Mouse (Mus musculus): ENCODE data around the gene Nxph3.

Nxph3 gene

GRCm38 (mm10) chr11:95494374-95494773 lies 20.0 kb downstream of the Nxph3 start:
- no peak for DNase-seq (ENCODE audit: extremely low read depth, insufficient read length, low spot score)

GRCm38 (mm10) chr11:95493950-95494349 lies 20.4 kb downstream of the Nxph3 start:
- no peak for DNase-seq (ENCODE audit: extremely low read depth, insufficient read length, low spot score)

GRCm38 (mm10) chr11:95493010-95493409 lies 21.4 kb downstream of the Nxph3 start:
- no peak for DNase-seq (ENCODE audit: extremely low read depth, insufficient read length, low spot score)

- no peak for DNase-seq (ENCODE audit: extremely low read depth, insufficient read length, low spot score)
Observed at GRCm38 (mm10) chr11:95492256-95492655, 22.1 kb downstream of the Nxph3 start.

GRCm38 (mm10) chr11:95490104-95490503 lies 24.3 kb downstream of the Nxph3 start:
- DNase-seq (ENCODE audit: extremely low read depth, insufficient read length, low spot score), result no peak

- no peak for DNase-seq (ENCODE audit: extremely low read depth, insufficient read length, low spot score)
Observed at GRCm38 (mm10) chr11:95487237-95487636, 27.1 kb downstream of the Nxph3 start.

GRCm38 (mm10) chr11:95485634-95486033 lies 28.7 kb downstream of the Nxph3 start:
- no peak for DNase-seq (ENCODE audit: extremely low read depth, insufficient read length, low spot score)

- DNase-seq (ENCODE audit: extremely low read depth, insufficient read length, low spot score), result no peak
Observed at GRCm38 (mm10) chr11:95480662-95481061, 33.7 kb downstream of the Nxph3 start.

- no peak for DNase-seq (ENCODE audit: extremely low read depth, insufficient read length, low spot score)
Observed at GRCm38 (mm10) chr11:95479458-95479857, 34.9 kb downstream of the Nxph3 start.

GRCm38 (mm10) chr11:95476323-95476722 lies 38.0 kb downstream of the Nxph3 start:
- DNase-seq (ENCODE audit: extremely low read depth, insufficient read length, low spot score), result no peak

- DNase-seq (ENCODE audit: extremely low read depth, insufficient read length, low spot score), result no peak
Observed at GRCm38 (mm10) chr11:95473456-95473855, 40.9 kb downstream of the Nxph3 start.

GRCm38 (mm10) chr11:95472942-95473341 lies 41.4 kb downstream of the Nxph3 start:
- DNase-seq (ENCODE audit: extremely low read depth, insufficient read length, low spot score), result no peak

GRCm38 (mm10) chr11:95467731-95468130 lies 46.6 kb downstream of the Nxph3 start:
- DNase-seq (ENCODE audit: extremely low read depth, insufficient read length, low spot score), result peak; percentile 24

- no peak for DNase-seq (ENCODE audit: extremely low read depth, insufficient read length, low spot score)
Observed at GRCm38 (mm10) chr11:95462168-95462567, 52.2 kb downstream of the Nxph3 start.

- no peak for DNase-seq (ENCODE audit: extremely low read depth, insufficient read length, low spot score)
Observed at GRCm38 (mm10) chr11:95460872-95461271, 53.5 kb downstream of the Nxph3 start.
